Mouse (Mus musculus): ENCODE results near the gene Dyrk1a. TPM values are rescaled to one million over a fixed set of nuclear protein-coding genes. Genes with fewer than 3 reads are reported as not detected.
A peak's percentile ranks its signal among the peaks of the same experiment; 100 is the strongest.

The Dyrk1a gene
- total and polyA plus RNA-seq, 3 experiments = 32.4 to 53.7 (median 40.4) TPM

- Histone ChIP-seq H3K4me2 (ENCODE audit: insufficient read depth, low read depth, poor library complexity, severe bottlenecking) (no peak overlapping the region), H3K9ac (ENCODE audit: insufficient read depth, low read depth) (no peak overlapping the region), H3K4me1 (ENCODE audit: control insufficient read depth in 1 of 2, insufficient read depth in 2 of 2) (peaks cover 32 to 100% of the 10 kb centered on the region in 2 experiments), H3K9me3 (replicated peaks; ENCODE audit: low read length) (no peaks in the 10 kb centered on the region), H3K79me2 (replicated peaks; ENCODE audit: control insufficient read depth, extremely low read depth, insufficient read depth, poor library complexity, severe bottlenecking) (peaks cover 96% of the 10 kb centered on the region), H3K4me3 (replicated peaks in 1 of 3; ENCODE audit: low read depth in 2 of 3, low read length in 2 of 3, poor library complexity in 1 of 3) (no peak overlapping the region), H3K27ac (ENCODE audit: insufficient read depth, low read depth) (no peak overlapping the region), H3K27me3 (replicated peaks) (no peaks in the 10 kb centered on the region), H3K36me3 (replicated peaks in 1 of 2; ENCODE audit: control insufficient read depth in 1 of 2, insufficient read depth in 1 of 2, low read length in 1 of 2) (peaks cover 4 to 34% of the 10 kb centered on the region in 2 experiments)
- in situ Hi-C loops (cut with MboI; ENCODE audit: low pct_ligation_motif_present, low pct_unique_long_range_greater_than_20kb, low sequenced_read_pairs) (no loop called here), dilution Hi-C loops (cut with MboI; ENCODE audit: extremely low pct_ligation_motif_present, extremely low pct_unique_long_range_greater_than_20kb, low sequenced_read_pairs) (no loop called here)
- TF ChIP-seq MEF2A (IDR thresholded peaks at IDR 0.05; ENCODE audit: borderline replicate concordance, low read depth, low read length) (no peak), MAZ (IDR thresholded peaks at IDR 0.05; ENCODE audit: low read depth, low read length) (no peak), ZNF384 (IDR thresholded peaks at IDR 0.05; ENCODE audit: low read depth, low read length) (no peak)
- DNase-seq (ENCODE audit: extremely low read depth) = no peak
Observed at GRCm38 (mm10) chr16:94587461-94587860, 17.7 kb downstream of the Dyrk1a start.

GRCm38 (mm10) chr16:94588171-94588570 is 18.4 kb downstream of the Dyrk1a start:
- Histone ChIP-seq H3K4me2 (ENCODE audit: insufficient read depth, low read depth, poor library complexity, severe bottlenecking) (peak overlapping the region; percentile 39; the same call in 1 of the 2 replicates), H3K79me2 (replicated peaks; ENCODE audit: control insufficient read depth, extremely low read depth, insufficient read depth, poor library complexity, severe bottlenecking) (peaks cover 95% of the 10 kb centered on the region), H3K27ac (ENCODE audit: insufficient read depth, low read depth) (peak overlapping the region; percentile 23), H3K4me1 (ENCODE audit: control insufficient read depth in 1 of 2, insufficient read depth in 2 of 2) (peaks cover 35 to 100% of the 10 kb centered on the region in 2 experiments), H3K4me3 (replicated peaks in 1 of 3; ENCODE audit: low read depth in 2 of 3, low read length in 2 of 3, poor library complexity in 1 of 3) (no peak overlapping the region), H3K27me3 (replicated peaks) (no peaks in the 10 kb centered on the region), H3K9ac (ENCODE audit: insufficient read depth, low read depth) (no peak overlapping the region), H3K9me3 (replicated peaks; ENCODE audit: low read length) (no peaks in the 10 kb centered on the region), H3K36me3 (replicated peaks in 1 of 2; ENCODE audit: control insufficient read depth in 1 of 2, insufficient read depth in 1 of 2, low read length in 1 of 2) (peaks cover 4 to 31% of the 10 kb centered on the region in 2 experiments)
- dilution Hi-C loops (cut with MboI; ENCODE audit: extremely low pct_ligation_motif_present, extremely low pct_unique_long_range_greater_than_20kb, low sequenced_read_pairs) = no loop called here
- no peak for TF ChIP-seq PAX5 (IDR thresholded peaks at IDR 0.05; ENCODE audit: low read length)
- in situ Hi-C loops (cut with MboI; ENCODE audit: low pct_ligation_motif_present, low pct_unique_long_range_greater_than_20kb, low sequenced_read_pairs) = no loop called here
- DNase-seq (ENCODE audit: extremely low read depth) = no peak

GRCm38 (mm10) chr16:94588974-94589373 is 19.2 kb downstream of the Dyrk1a start:
- Histone ChIP-seq H3K79me2 (replicated peaks; ENCODE audit: control insufficient read depth, extremely low read depth, insufficient read depth, poor library complexity, severe bottlenecking) (peaks cover 95% of the 10 kb centered on the region), H3K4me2 (ENCODE audit: insufficient read depth, low read depth, poor library complexity, severe bottlenecking) (peak overlapping the region; percentile 39), H3K9me3 (replicated peaks; ENCODE audit: low read length) (no peaks in the 10 kb centered on the region), H3K9ac (ENCODE audit: insufficient read depth, low read depth) (no peak overlapping the region), H3K4me3 (replicated peaks in 1 of 3; ENCODE audit: low read depth in 2 of 3, low read length in 2 of 3, poor library complexity in 1 of 3) (peak overlapping the region; percentile 8 to 36 (median 25)), H3K4me1 (ENCODE audit: control insufficient read depth in 1 of 2, insufficient read depth in 2 of 2) (peaks cover 35 to 100% of the 10 kb centered on the region in 2 experiments), H3K36me3 (replicated peaks in 1 of 2; ENCODE audit: control insufficient read depth in 1 of 2, insufficient read depth in 1 of 2, low read length in 1 of 2) (peaks cover 4 to 26% of the 10 kb centered on the region in 2 experiments), H3K27me3 (replicated peaks) (no peaks in the 10 kb centered on the region), H3K27ac (ENCODE audit: insufficient read depth, low read depth) (peak overlapping the region; percentile 53)
- dilution Hi-C loops (cut with MboI; ENCODE audit: extremely low pct_ligation_motif_present, extremely low pct_unique_long_range_greater_than_20kb, low sequenced_read_pairs) = no loop called here
- TF ChIP-seq ZNF384 (IDR thresholded peaks at IDR 0.05; ENCODE audit: low read depth, low read length) = peak; percentile 93
- TF ChIP-seq EP300 (IDR thresholded peaks at IDR 0.05; ENCODE audit: low read length) = peak; percentile 79
- TF ChIP-seq NELFE (IDR thresholded peaks at IDR 0.05; ENCODE audit: low read depth, low read length) = no peak
- no peak for TF ChIP-seq USF1 (IDR thresholded peaks at IDR 0.05; ENCODE audit: low read depth, low read length)
- no peak for TF ChIP-seq POLR2AphosphoS2 (IDR thresholded peaks at IDR 0.05; ENCODE audit: low read depth, low read length)
- 0 out of 2 replicates have a peak, but pooled peaks have one; percentile 58 for TF ChIP-seq TCF12 (IDR thresholded peaks at IDR 0.05; ENCODE audit: low read depth, low read length)
- no peak for TF ChIP-seq ZC3H11A (IDR thresholded peaks at IDR 0.05; ENCODE audit: low read depth, low read length)
- peak; percentile 85 for TF ChIP-seq ETS1 (conservative IDR thresholded peaks at IDR 0.05; ENCODE audit: low read depth, low read length)
- no peak for TF ChIP-seq MAX (IDR thresholded peaks at IDR 0.05; ENCODE audit: low read length)
- no peak for TF ChIP-seq NRF1 (IDR thresholded peaks at IDR 0.05; ENCODE audit: low read depth, low read length)
- peak; percentile 82 for TF ChIP-seq BHLHE40 (IDR thresholded peaks at IDR 0.05; ENCODE audit: low read depth, low read length)
- peak; percentile 56; the same call in 1 of the 2 replicates for TF ChIP-seq IRF4 (IDR thresholded peaks at IDR 0.05; ENCODE audit: low read depth, low read length)
- TF ChIP-seq CTCF (conservative IDR thresholded peaks at IDR 0.05 in 1 of 2, IDR thresholded peaks at IDR 0.05 in 1 of 2; ENCODE audit: low read depth in 2 of 2, low read length in 2 of 2) = no peak
- peak; percentile 57; the same call in 1 of the 2 replicates for TF ChIP-seq MEF2A (IDR thresholded peaks at IDR 0.05; ENCODE audit: borderline replicate concordance, low read depth, low read length)
- DNase-seq (ENCODE audit: extremely low read depth) = peak; percentile 47
- in situ Hi-C loops (cut with MboI; ENCODE audit: low pct_ligation_motif_present, low pct_unique_long_range_greater_than_20kb, low sequenced_read_pairs) = no loop called here
